ENCODE assay signal across 8 mouse cellular contexts in genomic region chr4:126255113-126256001, GRCm38 (mm10). TPM values are rescaled to one million over a fixed set of nuclear protein-coding genes. Genes with fewer than 3 reads are reported as not detected.
DNase-seq lines count a peak whose midpoint lies in the region; ATAC-seq lines count a peak whose summit lies in the region.

No protein-coding gene starts in this region.

- ATAC-seq in heart, embryonic 11.5 days (replicated peaks; ENCODE audit: insufficient number of reproducible peaks, low FRiP score, low TSS enrichment) = no peak

- peak overlapping the region; percentile 98 for H3K9ac ChIP-seq in heart, embryonic 11.5 days (ENCODE audit: low read depth, low read length)

- H3K9me3 ChIP-seq in heart, embryonic 11.5 days (replicated peaks; ENCODE audit: control insufficient read depth, low read length) = no peaks in the 10 kb centered on the region
- H3K9me3 ChIP-seq in limb, embryonic 10.5 days (replicated peaks) = no peaks in the 10 kb centered on the region
- H3K9me3 ChIP-seq in midbrain, embryonic 10.5 days (replicated peaks) = no peaks in the 10 kb centered on the region

- no peaks in the 10 kb centered on the region for H3K27me3 ChIP-seq in heart, embryonic 11.5 days (ENCODE audit: control insufficient read depth, insufficient read depth, low read length)
- no peaks in the 10 kb centered on the region for H3K27me3 ChIP-seq in limb, embryonic 10.5 days (ENCODE audit: low read depth, poor library complexity, severe bottlenecking)
- no peaks in the 10 kb centered on the region for H3K27me3 ChIP-seq in midbrain, embryonic 10.5 days (ENCODE audit: low read depth, poor library complexity, severe bottlenecking)

- H3K27ac ChIP-seq in heart, embryonic 11.5 days (ENCODE audit: low read depth, low read length) = peak overlapping the region; percentile 97
- peak overlapping the region; percentile 97 for H3K27ac ChIP-seq in limb, embryonic 10.5 days
- peak overlapping the region; percentile 100 for H3K27ac ChIP-seq in midbrain, embryonic 10.5 days (replicated peaks)

- peak overlapping the region; percentile 98 for H3K4me2 ChIP-seq in heart, embryonic 11.5 days

- H3K4me1 ChIP-seq in heart, embryonic 11.5 days (ENCODE audit: control insufficient read depth, insufficient read depth, low read length) = peaks cover 71% of the 10 kb centered on the region
- H3K4me1 ChIP-seq in limb, embryonic 10.5 days = peaks cover 88% of the 10 kb centered on the region
- peaks cover 84% of the 10 kb centered on the region for H3K4me1 ChIP-seq in midbrain, embryonic 10.5 days

- under 1% methylated on average over 49 of the region's 50 CpGs for WGBS in heart, embryonic 11.5 days (ENCODE audit: insufficient replicate concordance)
- 0% methylated on average over 48 of the region's 50 CpGs for WGBS in limb, embryonic 10.5 days
- under 1% methylated on average over 50 of the region's 50 CpGs for WGBS in midbrain, embryonic 10.5 days

- H3K4me3 ChIP-seq in heart, embryonic 11.5 days (ENCODE audit: low read depth, low read length) = peak overlapping the region; percentile 99
- H3K4me3 ChIP-seq in limb, embryonic 10.5 days = peak overlapping the region; percentile 95
- peak overlapping the region; percentile 100 for H3K4me3 ChIP-seq in midbrain, embryonic 10.5 days

- H3K36me3 ChIP-seq in heart, embryonic 11.5 days (ENCODE audit: control insufficient read depth, insufficient read depth, low read length) = no peaks in the 10 kb centered on the region
- peaks cover 33% of the 10 kb centered on the region for H3K36me3 ChIP-seq in limb, embryonic 10.5 days
- H3K36me3 ChIP-seq in midbrain, embryonic 10.5 days = peaks cover 24% of the 10 kb centered on the region

- DNase-seq in right cerebral cortex, postnatal 4 days = peak; percentile 63
- DNase-seq in right cerebral cortex, postnatal 14 days = no peak
- DNase-seq in cerebellum, adult 9-10 months = peak; percentile 74
- DNase-seq in limb, embryonic 10.5 days (ENCODE audit: low spot score) = peak; percentile 70
- peak; percentile 79 for DNase-seq in midbrain, embryonic 10.5 days (ENCODE audit: low spot score)
- peak; percentile 73 for DNase-seq in thymus, postnatal 14 days
- DNase-seq in left cerebral cortex, adult 8-10 months (ENCODE audit: low spot score in 2 of 2) = no peak

RNA-seq across cellular contexts. Expression of gene Map7d1, which starts 0.8 kb away (rescaled TPM):
- 37.0 and 44.6 TPM in 2 replicates for polyA plus RNA-seq in heart, embryonic 11.5 days (2014; fragmentation: Nextera tagmentation; extraction: Ambion mirVana)
- polyA plus RNA-seq in limb, embryonic 10.5 days (2016; fragmentation: Nextera tagmentation; extraction: Ambion mirVana) = 56.2 and 63.2 TPM in 2 replicates
- polyA plus RNA-seq in midbrain, embryonic 10.5 days (2016; fragmentation: Nextera tagmentation; extraction: Ambion mirVana) = 59.8 and 69.7 TPM in 2 replicates
- 100 to 1,000 TPM; 224 to 273 (median 253) TPM for total RNA-seq in left cerebral cortex, adult 8-10 months (2022)

RNA-seq across cellular contexts. Expression of gene Trappc3, which starts 6.8 kb away (rescaled TPM):
- 11.0 and 28.0 TPM in 2 replicates for polyA plus RNA-seq in heart, embryonic 11.5 days (2014; fragmentation: Nextera tagmentation; extraction: Ambion mirVana)
- polyA plus RNA-seq in limb, embryonic 10.5 days (2016; fragmentation: Nextera tagmentation; extraction: Ambion mirVana) = 83.1 and 95.3 TPM in 2 replicates
- polyA plus RNA-seq in midbrain, embryonic 10.5 days (2016; fragmentation: Nextera tagmentation; extraction: Ambion mirVana) = 85.2 and 94.4 TPM in 2 replicates
- 10 to 100 TPM; 86.2 to 93.4 (median 89.3) TPM for total RNA-seq in left cerebral cortex, adult 8-10 months (2022)

RNA-seq across cellular contexts. Expression of gene Col8a2, which starts 31.2 kb away (rescaled TPM):
- 2.0 and 3.0 TPM in 2 replicates for polyA plus RNA-seq in heart, embryonic 11.5 days (2014; fragmentation: Nextera tagmentation; extraction: Ambion mirVana)
- polyA plus RNA-seq in limb, embryonic 10.5 days (2016; fragmentation: Nextera tagmentation; extraction: Ambion mirVana) = 0.65 and 1.4 TPM in 2 replicates
- polyA plus RNA-seq in midbrain, embryonic 10.5 days (2016; fragmentation: Nextera tagmentation; extraction: Ambion mirVana) = 2.8 and 6.5 TPM in 2 replicates
- 1 to 10 TPM; 1.9 to 4.0 (median 2.5) TPM for total RNA-seq in left cerebral cortex, adult 8-10 months (2022)

RNA-seq across cellular contexts. Expression of gene Thrap3, which starts 52.8 kb away (rescaled TPM):
- 131 and 155 TPM in 2 replicates for polyA plus RNA-seq in heart, embryonic 11.5 days (2014; fragmentation: Nextera tagmentation; extraction: Ambion mirVana)
- 263 and 287 TPM in 2 replicates for polyA plus RNA-seq in limb, embryonic 10.5 days (2016; fragmentation: Nextera tagmentation; extraction: Ambion mirVana)
- 244 and 256 TPM in 2 replicates for polyA plus RNA-seq in midbrain, embryonic 10.5 days (2016; fragmentation: Nextera tagmentation; extraction: Ambion mirVana)
- total RNA-seq in left cerebral cortex, adult 8-10 months (2022) = 100 to 1,000 TPM; 127 to 151 (median 148) TPM

Comparison
In these comparisons a context has a peak if more than half of its experiments do, and no peak if none do; other contexts are left out.
1. DNase-seq: peak in right cerebral cortex, postnatal 4 days (single experiment), cerebellum, adult 9-10 months (single experiment), limb, embryonic 10.5 days (single experiment), midbrain, embryonic 10.5 days (single experiment) and thymus, postnatal 14 days (single experiment); none in right cerebral cortex, postnatal 14 days (single experiment) and left cerebral cortex, adult 8-10 months (0 of 2).
2. Peak in every context shown above with its lines, with median percentiles within 50 percentile points of each other: H3K27ac ChIP-seq and H3K4me3 ChIP-seq.